Mouse (Mus musculus): ENCODE results near the gene Syne1.

- TF ChIP-seq CTCF (IDR thresholded peaks at IDR 0.05; ENCODE audit: low read depth) = no peak
- TF ChIP-seq EP300 (IDR thresholded peaks at IDR 0.05; ENCODE audit: low read depth) = no peak
These were observed 335.3 kb downstream of the Syne1 start for GRCm38 (mm10) chr10:5215943-5216342.

All from liver, postnatal 0 days (tissue).